Mouse (Mus musculus) kidney, postnatal 0 days (tissue): ENCODE measurements around the gene Dnah3. TPM values are rescaled to one million over a fixed set of nuclear protein-coding genes. Genes with fewer than 3 reads are reported as not detected.

Source experiments
- ATAC-seq: fragments of 200-750 bp; cut with Nextera tagmentation; replicated peaks from 2 replicates; pipeline ENCODE4 v1.8.0; 2017; ENCODE audit warnings: low read depth, moderate number of reproducible peaks, moderate TSS enrichment, moderate library complexity; ENCODE audit not compliant: low FRiP score
- DNase-seq: peaks from one replicate; pipeline ENCODE4 v3.0.0-alpha.2; 2016; ENCODE audit warnings: low spot score
- H3K27ac ChIP-seq: fragments of 300-500 bp; sonication (generic); 2 replicates; pipeline ENCODE4 v1.5.1; 2014; ENCODE audit warnings: mild to moderate bottlenecking
- H3K27me3 ChIP-seq: fragments of 300-500 bp; sonication (generic); 2 replicates; pipeline ENCODE4 v1.6.1; 2014; ENCODE audit warnings: low read length, mixed read lengths; ENCODE audit not compliant: insufficient read depth
- H3K36me3 ChIP-seq: fragments of 300-500 bp; sonication (generic); 2 replicates; pipeline ENCODE4 v1.6.1; 2014; ENCODE audit warnings: low read length, mixed read lengths; ENCODE audit not compliant: insufficient read depth
- H3K4me1 ChIP-seq: fragments of 300-500 bp; sonication (generic); replicated peaks from 2 replicates; pipeline ENCODE4 v1.6.1; 2014; ENCODE audit warnings: antibody characterized with exemption, low read length, mixed read lengths; ENCODE audit not compliant: insufficient read depth
- H3K4me2 ChIP-seq: fragments of 300-500 bp; sonication (generic); 2 replicates; pipeline ENCODE4 v1.6.1; 2014; ENCODE audit warnings: mild to moderate bottlenecking, low read length, moderate library complexity, mixed read lengths
- H3K4me3 ChIP-seq: fragments of 300-500 bp; sonication (generic); replicated peaks from 2 replicates; pipeline ENCODE4 v1.5.1; 2014; ENCODE audit warnings: low read depth, low read length
- H3K9ac ChIP-seq: fragments of 300-500 bp; sonication (generic); 2 replicates; pipeline ENCODE4 v1.6.1; 2014; ENCODE audit warnings: low read depth, low read length
- H3K9me3 ChIP-seq: fragments of 300-500 bp; sonication (generic); replicated peaks from 2 replicates; pipeline ENCODE4 v1.6.1; 2016; ENCODE audit warnings: low read length, inconsistent platforms, mixed read lengths
- CTCF ChIP-seq: IDR thresholded peaks from 2 replicates; pipeline ENCODE4 v1.5.1; 2016; ENCODE audit warnings: antibody characterized with exemption, low read depth, mild to moderate bottlenecking, moderate library complexity
- WGBS: fragments of 180-500 bp; shearing (Covaris S2); extraction: QIAGEN DNeasy Blood & Tissue Kit; methylation state at CpG from one replicate; pipeline ENCODE4 v1.1.7; 2014; 5-methylcytosine and 5-hydroxymethylcytosine counted together
- polyA plus RNA-seq: library from polyadenylated mRNA; unstranded; fragments of >200 nt; fragmentation: Nextera tagmentation; extraction: Ambion mirVana; gene quantifications from 2 replicates; pipeline ENCODE4 v1.2.1, GENCODE M21; 2015

Dnah3 gene
- polyA plus RNA-seq, 1 experiment from 2014 or later, result 0.01 TPM

GRCm38 (mm10) chr7:119894818-119895544 is 200.1 kb downstream of the Dnah3 start:
- H3K27ac ChIP-seq, result peak overlapping the region; percentile 98
- H3K9me3 ChIP-seq, result no peaks in the 10 kb centered on the region
- H3K9ac ChIP-seq, result peak overlapping the region; percentile 81
- WGBS, result under 1% methylated on average over 14 of the region's 15 CpGs
- no peak for DNase-seq
- peak; percentile 57; the same call in 1 of the 2 replicates for ATAC-seq
- H3K4me2 ChIP-seq, result peak overlapping the region; percentile 87
- H3K4me3 ChIP-seq, result peak overlapping the region; percentile 83
- H3K27me3 ChIP-seq, result no peaks in the 10 kb centered on the region
- 0 out of 2 replicates have a peak, but pooled peaks have one; percentile 8 for TF ChIP-seq CTCF
- H3K36me3 ChIP-seq, result no peaks in the 10 kb centered on the region
- 0 out of 2 replicates have a peak, but pooled peaks cover 6% of the 10 kb centered on the region for H3K4me1 ChIP-seq

DNA sequence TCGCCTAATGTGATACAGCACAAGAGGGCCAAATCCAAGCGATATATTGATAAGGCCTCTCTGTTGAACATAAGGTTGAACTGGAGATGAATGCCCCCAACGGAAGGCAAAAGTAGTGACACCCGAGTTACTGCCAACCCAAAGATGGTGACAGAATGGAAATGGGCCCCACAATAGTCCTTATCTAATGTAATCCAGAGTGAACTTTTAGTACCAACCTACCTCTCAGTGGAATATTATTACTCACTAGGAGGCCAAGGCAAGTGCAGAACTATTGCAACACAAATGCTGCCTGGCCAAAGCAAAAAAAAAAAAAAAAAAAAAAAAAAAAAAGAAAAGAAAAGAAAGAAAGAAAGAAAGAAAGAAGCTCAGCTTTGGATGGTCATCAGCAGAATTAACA is 202.3 kb downstream of the Dnah3 start:
- DNase-seq, result no peak
- Histone ChIP-seq H3K27me3 (no peaks in the 10 kb centered on the region), H3K4me3 (no peak overlapping the region), H3K4me1 (0 out of 2 replicates have a peak, but pooled peaks cover 6% of the 10 kb centered on the region), H3K9ac (no peak overlapping the region), H3K36me3 (no peaks in the 10 kb centered on the region), H3K4me2 (no peak overlapping the region), H3K9me3 (no peaks in the 10 kb centered on the region), H3K27ac (no peak overlapping the region)
- no peak for ATAC-seq
- 93% methylated on average over 4 of the region's 4 CpGs for WGBS
- TF ChIP-seq CTCF, result no peak

- Histone ChIP-seq H3K27me3 (no peaks in the 10 kb centered on the region), H3K9ac (no peak overlapping the region), H3K36me3 (no peaks in the 10 kb centered on the region), H3K9me3 (no peaks in the 10 kb centered on the region), H3K27ac (no peak overlapping the region), H3K4me1 (0 out of 2 replicates have a peak, but pooled peaks cover 6% of the 10 kb centered on the region), H3K4me2 (no peak overlapping the region), H3K4me3 (no peak overlapping the region)
- ATAC-seq, result no peak
- no peak for DNase-seq
- TF ChIP-seq CTCF, result no peak
- 86% methylated on average over 1 of the region's 1 CpGs for WGBS
Observed at GRCm38 (mm10) chr7:119892198-119892597, 202.9 kb downstream of the Dnah3 start.

DNA sequence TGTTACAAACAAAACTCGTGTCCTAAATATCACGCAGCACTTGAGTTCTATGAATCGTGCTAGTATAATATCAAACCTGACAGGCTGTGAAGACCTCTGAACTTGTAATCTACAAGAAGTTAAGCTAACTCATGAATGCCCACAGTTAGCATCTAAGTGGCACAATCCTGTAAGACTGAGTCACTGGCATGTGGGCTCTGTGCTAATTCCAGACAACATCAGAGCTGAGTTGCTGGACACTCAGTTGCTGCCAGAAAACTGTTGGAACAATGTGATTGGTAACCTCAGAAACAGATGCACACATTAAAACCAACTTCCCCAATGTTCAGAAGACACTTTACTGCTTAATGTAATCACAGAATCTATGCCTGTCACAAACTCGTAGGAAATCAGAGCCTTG is 207.2 kb downstream of the Dnah3 start:
- DNase-seq (no peak), ATAC-seq (no peak)
- 81% methylated on average over 4 of the region's 4 CpGs for WGBS
- H3K27ac ChIP-seq, result no peak overlapping the region
- no peak overlapping the region for H3K4me3 ChIP-seq
- no peak for TF ChIP-seq CTCF
- H3K9ac ChIP-seq, result no peak overlapping the region
- H3K9me3 ChIP-seq, result no peaks in the 10 kb centered on the region
- H3K4me2 ChIP-seq, result no peak overlapping the region
- H3K36me3 ChIP-seq, result no peaks in the 10 kb centered on the region
- no peaks in the 10 kb centered on the region for H3K27me3 ChIP-seq
- H3K4me1 ChIP-seq, result no peaks in the 10 kb centered on the region

DNA sequence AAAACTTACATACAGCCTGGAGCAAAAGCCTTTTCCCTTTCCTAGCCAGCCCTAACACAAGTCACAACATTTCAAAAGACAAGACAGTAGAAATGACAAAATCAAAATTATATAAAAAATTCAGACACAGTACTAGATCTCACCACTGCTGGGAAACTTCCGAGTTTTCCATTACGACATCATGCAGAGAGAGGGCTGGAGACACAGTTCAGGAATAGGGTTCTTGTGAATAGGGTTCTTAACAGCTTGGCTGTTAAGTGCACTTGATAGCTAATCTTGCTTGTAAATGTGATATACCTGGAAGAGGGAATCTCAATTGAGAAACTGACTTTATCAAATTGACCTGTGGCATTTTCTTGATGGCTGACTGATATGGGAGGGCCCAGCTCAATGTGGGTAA is 213.9 kb downstream of the Dnah3 start:
- Histone ChIP-seq H3K4me3 (no peak overlapping the region), H3K4me2 (no peak overlapping the region), H3K4me1 (no peaks in the 10 kb centered on the region), H3K27me3 (no peaks in the 10 kb centered on the region), H3K9me3 (no peaks in the 10 kb centered on the region), H3K9ac (no peak overlapping the region), H3K36me3 (no peaks in the 10 kb centered on the region), H3K27ac (no peak overlapping the region)
- ATAC-seq (no peak), DNase-seq (no peak)
- TF ChIP-seq CTCF, result no peak
- 94% methylated on average over 2 of the region's 2 CpGs for WGBS

- no peak overlapping the region for H3K4me3 ChIP-seq
- H3K27me3 ChIP-seq, result no peaks in the 10 kb centered on the region
- no peak overlapping the region for H3K27ac ChIP-seq
- no peak overlapping the region for H3K9ac ChIP-seq
- no peak for ATAC-seq
- peak; percentile 9 for DNase-seq
- TF ChIP-seq CTCF, result no peak
- H3K4me2 ChIP-seq, result no peak overlapping the region
- WGBS, result 94% methylated on average over 5 of the region's 5 CpGs
- no peaks in the 10 kb centered on the region for H3K36me3 ChIP-seq
- no peaks in the 10 kb centered on the region for H3K4me1 ChIP-seq
- H3K9me3 ChIP-seq, result no peaks in the 10 kb centered on the region
Observed at GRCm38 (mm10) chr7:119880345-119880744, 214.7 kb downstream of the Dnah3 start.

DNA sequence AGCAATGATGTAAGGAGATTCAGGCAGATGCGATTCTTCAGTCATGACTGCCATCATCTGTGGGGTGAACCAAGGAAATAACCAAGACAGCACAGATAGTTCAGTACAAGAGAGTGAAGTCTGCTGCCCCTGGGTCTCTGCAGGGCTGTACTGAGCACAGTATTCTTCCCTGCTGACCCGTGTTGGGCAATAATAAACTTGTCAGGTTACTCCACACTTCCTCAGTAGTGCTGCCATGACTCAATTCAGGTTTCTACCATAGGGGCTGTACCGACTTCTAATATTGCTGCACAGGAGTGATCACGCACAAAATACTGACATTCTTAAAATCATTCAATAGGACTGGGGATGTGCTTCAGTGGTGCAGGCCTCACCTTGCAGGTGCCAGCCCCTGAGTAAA is 215.9 kb downstream of the Dnah3 start:
- no peak for ATAC-seq
- no peaks in the 10 kb centered on the region for H3K9me3 ChIP-seq
- H3K4me1 ChIP-seq, result no peaks in the 10 kb centered on the region
- no peak overlapping the region for H3K4me2 ChIP-seq
- H3K27me3 ChIP-seq, result no peaks in the 10 kb centered on the region
- TF ChIP-seq CTCF, result no peak
- no peak overlapping the region for H3K9ac ChIP-seq
- DNase-seq, result no peak
- H3K4me3 ChIP-seq, result no peak overlapping the region
- H3K36me3 ChIP-seq, result no peaks in the 10 kb centered on the region
- no peak overlapping the region for H3K27ac ChIP-seq
- 91% methylated on average over 4 of the region's 4 CpGs for WGBS
